Mouse (Mus musculus) inflammation-experienced regulatory T-cells (primary cell): ENCODE results near the gene Commd2. TPM values are rescaled to one million over a fixed set of nuclear protein-coding genes. Genes with fewer than 3 reads are reported as not detected.

Experiments
- polyA plus RNA-seq, 2 experiments: library from polyadenylated mRNA; unstranded; fragments of 100-300 nt; shearing (Covaris generic); gene quantifications; one replicate each; pipeline ENCODE4 v1.2.1; 2017

The Commd2 gene
- 10 to 100 TPM; 67.7 to 72.6 TPM for polyA plus RNA-seq

DNA sequence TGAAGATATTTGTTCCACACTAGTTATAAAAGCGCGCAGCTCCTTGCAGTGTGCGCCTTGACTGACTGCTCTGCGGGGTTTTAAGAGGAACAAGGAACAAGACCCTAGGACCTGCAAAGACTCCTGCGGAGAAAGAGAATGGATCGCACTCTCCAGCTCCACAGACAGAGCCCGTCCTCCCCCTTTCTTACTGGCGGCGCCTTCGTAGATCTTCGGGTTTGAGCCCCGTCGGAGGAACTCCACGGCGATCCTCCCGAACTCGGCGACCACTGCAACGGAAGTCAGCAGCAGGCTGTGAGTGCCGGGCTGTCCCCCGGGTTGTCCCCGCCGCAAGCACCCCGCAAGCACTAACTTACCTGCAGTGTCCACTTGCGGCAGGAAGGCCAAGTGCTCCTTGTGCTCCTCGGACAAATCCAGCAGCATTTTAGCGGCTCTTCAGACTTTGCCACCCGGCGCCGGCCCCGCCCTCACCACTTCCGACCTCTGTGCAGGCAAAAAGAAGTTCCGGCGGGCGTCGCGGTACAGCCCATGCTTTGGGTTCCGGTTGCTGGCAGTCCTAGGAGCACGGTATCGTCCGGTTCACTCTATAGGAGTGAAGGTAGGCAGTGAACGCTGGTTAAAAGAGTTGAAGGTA lies at the start of gene Commd2:
TSS of gene Commd2 (minus strand) at position 485 of the 634 bp plus-strand sequence.

DNA sequence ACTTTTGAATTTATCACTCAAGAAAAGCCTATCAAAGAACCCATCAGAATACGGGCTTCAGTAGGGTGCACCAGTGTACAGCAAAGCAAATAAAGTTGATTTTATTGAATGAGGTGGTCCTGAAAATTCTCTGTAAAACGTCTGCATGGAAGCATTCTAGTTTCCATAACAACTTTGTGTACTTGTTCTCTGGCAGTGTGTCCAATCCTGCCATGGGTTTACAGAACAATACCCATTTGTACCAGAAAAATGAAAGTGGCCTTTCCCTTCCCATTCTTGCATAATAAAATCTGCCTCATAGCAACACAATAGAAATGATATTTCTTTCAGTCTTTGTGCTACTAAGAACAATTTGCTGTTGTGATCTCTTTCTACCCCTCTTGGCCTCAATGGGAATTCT lies 41.2 kb upstream of the Commd2 start, which contains the start of gene Ankub1:
TSS of gene Ankub1 (minus strand) at position 81 of the 400 bp plus-strand sequence.

Other genes starting within 250 kb of the Commd2 start
- gene Tm4sf4, start 226.4 kb downstream of the Commd2 start, polyA plus RNA-seq = under 1 TPM in 1 of 2 experiments, not detected in 1; 0.18 TPM
- under 1 TPM; 0.16 to 0.95 TPM for gene Wwtr1, start 75.8 kb downstream of the Commd2 start, polyA plus RNA-seq
- under 1 TPM; 0.16 to 0.81 TPM for gene Ankub1, start 41.1 kb upstream of the Commd2 start, polyA plus RNA-seq
- gene Rnf13, start 84.3 kb upstream of the Commd2 start, polyA plus RNA-seq = 10 to 100 TPM; 44.5 to 47.5 TPM
- 10 to 100 TPM; 12.6 to 14.2 TPM for gene Pfn2, start 196.4 kb upstream of the Commd2 start, polyA plus RNA-seq